Mouse (Mus musculus): ENCODE measurements around the gene Fam162a.

DNA sequence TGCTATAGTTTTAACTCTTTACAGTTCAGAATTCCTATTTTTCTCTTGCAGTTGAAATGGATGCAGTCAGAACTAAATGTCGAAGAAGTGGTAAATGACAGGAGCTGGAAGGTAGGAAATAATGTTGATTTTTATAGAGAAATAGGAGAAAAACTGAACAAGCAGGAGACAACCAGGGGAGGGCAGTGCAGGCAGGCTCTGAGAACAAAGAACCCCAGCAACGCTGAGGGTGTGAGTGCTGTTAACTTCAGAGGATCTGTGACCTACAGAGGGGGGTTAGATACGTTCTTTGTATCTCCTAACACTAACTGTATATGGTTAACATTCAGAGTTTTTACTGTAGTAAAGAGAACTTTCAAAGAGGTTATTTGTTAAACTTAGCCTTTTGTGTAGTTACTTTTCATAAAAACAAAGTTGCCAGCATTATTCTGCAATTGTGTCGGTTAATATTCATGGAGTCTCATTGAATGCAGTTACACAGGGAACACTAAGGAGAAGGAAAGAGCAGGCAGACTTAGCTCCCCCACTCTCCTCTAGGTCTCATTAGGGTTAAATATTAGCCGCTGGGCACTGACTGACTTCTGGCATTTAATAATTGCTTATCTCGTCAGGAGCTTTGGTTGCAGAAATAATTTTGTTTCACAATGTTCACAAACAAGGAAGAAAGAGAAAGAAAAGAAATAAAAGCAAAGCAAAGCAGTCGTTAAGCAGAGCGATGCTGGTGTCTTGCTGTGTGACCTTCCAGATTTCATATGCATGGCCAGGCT lies 18.6 kb upstream of the Fam162a start:
- TF ChIP-seq CTCF (IDR thresholded peaks at IDR 0.05; ENCODE audit: control insufficient read depth, insufficient read depth, insufficient read length) = no peak
- no peak for TF ChIP-seq USF1 (IDR thresholded peaks at IDR 0.05; ENCODE audit: low read depth)
- TF ChIP-seq MYOD1 (IDR thresholded peaks at IDR 0.05; ENCODE audit: control insufficient read depth, insufficient read length, low read depth) = no peak

All from C2C12 (cell line).